Mouse (Mus musculus) CH12.LX (cell line): ENCODE measurements around the gene Il1rn. TPM values are rescaled to one million over a fixed set of nuclear protein-coding genes. Genes with fewer than 3 reads are reported as not detected.

Experiments used
- DNase-seq: peaks from one replicate; pipeline ENCODE4 v3.0.0-alpha.2; 2013; ENCODE audit errors: extremely low read depth
- H3K27ac ChIP-seq: 2 replicates; pipeline ENCODE4 v1.5.1; 2012; ENCODE audit warnings: low read depth, mild to moderate bottlenecking, control low read depth, moderate library complexity; ENCODE audit not compliant: insufficient read depth
- H3K27me3 ChIP-seq: replicated peaks from 2 replicates; pipeline ENCODE3; 2012; ENCODE audit warnings: inconsistent platforms
- H3K36me3 ChIP-seq, 2 experiments: replicated peaks in 1 of 2; 2 replicates each; pipeline versions ENCODE3 to v1.6.1; 2012; ENCODE audit warnings: inconsistent platforms in 1 of 2, low read length in 1 of 2, mild to moderate bottlenecking in 1 of 2, mixed read lengths in 1 of 2, moderate library complexity in 1 of 2; ENCODE audit not compliant: control insufficient read depth in 1 of 2, insufficient read depth in 1 of 2
- H3K4me1 ChIP-seq, 2 experiments: 2 replicates each; pipeline ENCODE4 v1.6.1; 2012; ENCODE audit warnings: inconsistent platforms in 1 of 2, moderate library complexity in 1 of 2; ENCODE audit not compliant: insufficient read depth in 2 of 2, control insufficient read depth in 1 of 2
- H3K4me2 ChIP-seq: 2 replicates; pipeline ENCODE4 v1.6.1; 2012; ENCODE audit warnings: low read depth, mild to moderate bottlenecking, control low read depth; ENCODE audit not compliant: poor library complexity, insufficient read depth, severe bottlenecking
- H3K4me3 ChIP-seq, 3 experiments: fragments of 150-350 bp in 1 of 3; sonication (generic) in 1 of 3; replicated peaks in 1 of 3; 2 replicates each; pipeline versions ENCODE3 to v1.5.1; 2011 to 2012; ENCODE audit warnings: low read depth in 2 of 3, low read length in 2 of 3, mild to moderate bottlenecking in 2 of 3, moderate library complexity in 2 of 3, control low read depth in 1 of 3, improper control_type of control experiment in 1 of 3, inconsistent platforms in 1 of 3, mixed read lengths in 1 of 3; ENCODE audit not compliant: poor library complexity in 1 of 3
- H3K79me2 ChIP-seq: replicated peaks from 2 replicates; pipeline ENCODE4 v1.6.1; 2012; ENCODE audit warnings: mild to moderate bottlenecking, moderate library complexity; ENCODE audit not compliant: control insufficient read depth, poor library complexity, insufficient read depth, severe bottlenecking; ENCODE audit errors: extremely low read depth
- H3K9ac ChIP-seq: 2 replicates; pipeline ENCODE4 v1.6.1; 2012; ENCODE audit warnings: low read depth, mild to moderate bottlenecking, control low read depth, moderate library complexity; ENCODE audit not compliant: insufficient read depth
- H3K9me3 ChIP-seq: replicated peaks from 2 replicates; pipeline ENCODE3; 2012; ENCODE audit warnings: low read length, inconsistent platforms, mixed read lengths
- CHD1 ChIP-seq: IDR thresholded peaks from 2 replicates; pipeline ENCODE4 v1.6.1; 2012; ENCODE audit warnings: low read depth, low read length, improper control_type of control experiment, inconsistent platforms
- E2F4 ChIP-seq: IDR thresholded peaks from 2 replicates; pipeline ENCODE4 v1.6.1; 2011; ENCODE audit warnings: low read depth, low read length, improper control_type of control experiment; ENCODE audit not compliant: insufficient replicate concordance
- ELF1 ChIP-seq: IDR thresholded peaks from 2 replicates; pipeline ENCODE4 v1.6.1; 2014; ENCODE audit warnings: low read depth, mild to moderate bottlenecking, inconsistent platforms, low read length, improper control_type of control experiment
- EP300 ChIP-seq: IDR thresholded peaks from 2 replicates; pipeline ENCODE4 v1.6.1; 2011; ENCODE audit warnings: low read length, improper control_type of control experiment
- GABPA ChIP-seq: IDR thresholded peaks from 2 replicates; pipeline ENCODE4 v1.6.1; 2012; ENCODE audit warnings: low read depth, low read length, improper control_type of control experiment, inconsistent platforms; ENCODE audit not compliant: insufficient replicate concordance
- HCFC1 ChIP-seq: IDR thresholded peaks from 2 replicates; pipeline ENCODE4 v1.6.1; 2012; ENCODE audit warnings: low read depth, mild to moderate bottlenecking, inconsistent platforms, low read length, improper control_type of control experiment
- IRF4 ChIP-seq: IDR thresholded peaks from 2 replicates; pipeline ENCODE4 v1.6.1; 2014; ENCODE audit warnings: low read depth, mild to moderate bottlenecking, inconsistent platforms, low read length, improper control_type of control experiment
- JUN ChIP-seq: IDR thresholded peaks from 2 replicates; pipeline ENCODE4 v1.6.1; 2011; ENCODE audit warnings: low read depth, mild to moderate bottlenecking, low read length, improper control_type of control experiment, moderate library complexity; ENCODE audit not compliant: insufficient read depth
- JUND ChIP-seq: conservative IDR thresholded peaks from 2 replicates; pipeline ENCODE4 v1.6.1; 2011; ENCODE audit warnings: low read depth, low read length, improper control_type of control experiment
- MYC ChIP-seq: IDR thresholded peaks from 2 replicates; pipeline ENCODE4 v1.6.1; 2011; ENCODE audit warnings: low read depth, mild to moderate bottlenecking, improper control_type of control experiment, low read length
- PAX5 ChIP-seq: IDR thresholded peaks from 2 replicates; pipeline ENCODE4 v1.6.1; 2012; ENCODE audit warnings: low read length, inconsistent platforms, mixed read lengths
- POLR2AphosphoS2 ChIP-seq: IDR thresholded peaks from 2 replicates; pipeline ENCODE4 v1.6.1; 2011; ENCODE audit warnings: low read depth, low read length, improper control_type of control experiment
- RCOR1 ChIP-seq: conservative IDR thresholded peaks from 2 replicates; pipeline ENCODE4 v1.6.1; 2012; ENCODE audit warnings: low read depth, mild to moderate bottlenecking, inconsistent platforms, low read length, improper control_type of control experiment
- SMC3 ChIP-seq: IDR thresholded peaks from 2 replicates; pipeline ENCODE4 v1.6.1; 2011; ENCODE audit warnings: low read depth, low read length, improper control_type of control experiment
- TBP ChIP-seq: conservative IDR thresholded peaks from 2 replicates; pipeline ENCODE4 v1.6.1; 2011; ENCODE audit warnings: low read depth, low read length, improper control_type of control experiment
- UBTF ChIP-seq: IDR thresholded peaks from 2 replicates; pipeline ENCODE4 v1.6.1; 2012; ENCODE audit warnings: low read depth, mild to moderate bottlenecking, inconsistent platforms, low read length, improper control_type of control experiment, moderate library complexity
- ZC3H11A ChIP-seq: IDR thresholded peaks from 2 replicates; pipeline ENCODE4 v1.6.1; 2012; ENCODE audit warnings: low read depth, mild to moderate bottlenecking, inconsistent platforms, low read length, improper control_type of control experiment
- ZKSCAN1 ChIP-seq: IDR thresholded peaks from 2 replicates; pipeline ENCODE4 v1.6.1; 2012; ENCODE audit warnings: low read depth, inconsistent platforms, low read length, improper control_type of control experiment, borderline replicate concordance
- ZMIZ1 ChIP-seq: IDR thresholded peaks from 2 replicates; pipeline ENCODE4 v1.6.1; 2012; ENCODE audit warnings: low read depth, mild to moderate bottlenecking, inconsistent platforms, low read length, improper control_type of control experiment
- dilution Hi-C: fragments of 300-500 bp; cut with MboI; formaldehyde crosslinking; loops from 2 replicates; pipeline ENCODE4 v1.14.3; 2020; ENCODE audit warnings: low sequenced_read_pairs; ENCODE audit not compliant: extremely low pct_unique_long_range_greater_than_20kb, extremely low pct_ligation_motif_present
- in situ Hi-C: fragments of 300-500 bp; cut with MboI; formaldehyde crosslinking; loops from 3 replicates; pipeline ENCODE4 v1.14.3; 2019; ENCODE audit warnings: low sequenced_read_pairs, low pct_ligation_motif_present, low pct_unique_long_range_greater_than_20kb, mixed read lengths
- polyA plus RNA-seq: library from polyadenylated mRNA; unstranded; fragments of >175 nt; gene quantifications from 2 replicates; pipeline ENCODE4 v1.2.1, GENCODE M21; 2012; ENCODE audit warnings: low read depth; ENCODE audit not compliant: insufficient read length
- total RNA-seq, 2 experiments: library from RNA; depleted of rRNA; stranded (reverse); fragments of 300-350 nt in 1 of 2; fragments of >200 nt in 1 of 2; gene quantifications; 2 replicates each; pipeline ENCODE4 v1.2.3; 2012 to 2014

Il1rn gene
- total and polyA plus RNA-seq, 3 experiments, result 0.37 to 0.98 (median 0.71) TPM

- in situ Hi-C loops, result no loop called here
Observed at GRCm38 (mm10) chr2:24317919-24318598, 18.6 kb upstream of the Il1rn start.

DNA sequence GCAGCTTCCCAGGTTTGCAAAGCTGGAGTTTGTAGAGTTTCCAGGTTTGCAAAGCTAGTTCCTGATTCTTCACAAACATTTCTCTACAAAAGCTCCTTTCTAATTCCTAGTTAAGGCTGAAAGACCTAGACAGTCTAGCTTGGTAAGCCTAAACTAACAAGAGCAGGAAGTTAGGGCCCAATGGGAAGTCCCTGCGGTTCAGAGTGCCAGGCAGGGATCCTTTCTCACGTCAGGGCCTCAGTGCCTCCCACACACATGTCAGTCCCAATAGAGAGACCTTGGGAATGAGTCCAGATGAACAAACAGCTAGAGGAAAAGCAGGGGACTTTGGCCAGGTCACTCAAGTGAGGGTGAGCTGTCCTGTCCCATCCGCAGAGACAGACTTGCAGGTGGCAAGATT lies 1.3 kb upstream of the Il1rn start:
- Histone ChIP-seq H3K4me1 (peaks cover 2 to 29% of the 10 kb centered on the region in 2 experiments; a peak in 2 of 4 replicates), H3K27ac (no peak overlapping the region)
- dilution Hi-C loops, result no loop called here

More at GRCm38 (mm10) chr2:24317919-24318598, 18.6 kb upstream of the Il1rn start:
- Histone ChIP-seq H3K27me3 (no peaks in the 10 kb centered on the region), H3K4me1 (peaks cover 0 to 28% of the 10 kb centered on the region in 2 experiments; a peak in 2 of 4 replicates), H3K9me3 (no peaks in the 10 kb centered on the region), H3K36me3 (no peaks in the 10 kb centered on the region), H3K9ac (no peak overlapping the region), H3K4me2 (no peak overlapping the region), H3K4me3 (no peak overlapping the region), H3K27ac (no peak overlapping the region), H3K79me2 (no peaks in the 10 kb centered on the region)
- dilution Hi-C loops, result no loop called here
- DNase-seq, result no peak
- TF ChIP-seq SMC3 (no peak), TBP (no peak), POLR2AphosphoS2 (no peak), JUND (no peak), IRF4 (no peak), EP300 (no peak), ZKSCAN1 (no peak), E2F4 (no peak), RCOR1 (no peak), ZMIZ1 (no peak), HCFC1 (no peak), ZC3H11A (no peak), PAX5 (no peak), CHD1 (no peak), GABPA (no peak), MYC (no peak), JUN (no peak), UBTF (no peak), ELF1 (no peak)

More for the DNA sequence above, 1.3 kb upstream of the Il1rn start:
- H3K4me3 ChIP-seq, result no peak overlapping the region
- DNase-seq, result no peak
- TF ChIP-seq EP300, result 0 out of 2 replicates have a peak, but pooled peaks have one; percentile 12
- no peak for TF ChIP-seq TBP
- no peaks in the 10 kb centered on the region for H3K79me2 ChIP-seq
- no peak overlapping the region for H3K4me2 ChIP-seq
- no peaks in the 10 kb centered on the region for H3K36me3 ChIP-seq
- H3K27me3 ChIP-seq, result no peaks in the 10 kb centered on the region
- no peak overlapping the region for H3K9ac ChIP-seq
- no peaks in the 10 kb centered on the region for H3K9me3 ChIP-seq
- in situ Hi-C loops, result no loop called here
